Mouse (Mus musculus): Measurements from ENCODE around the gene Slc12a6.

- TF ChIP-seq POLR2A (IDR thresholded peaks at IDR 0.05; ENCODE audit: borderline replicate concordance, extremely low read depth, low read depth, low read length) (no peak), CTCF (IDR thresholded peaks at IDR 0.05; ENCODE audit: insufficient read depth, low read length) (no peak)
These were observed 10.7 kb upstream of the Slc12a6 start for GRCm38 (mm10) chr2:112254675-112255515.

All from lung, adult 2 months (tissue).